Mouse (Mus musculus) CH12.LX (cell line): ENCODE data around the gene Sar1b. TPM values are rescaled to one million over a fixed set of nuclear protein-coding genes. Genes with fewer than 3 reads are reported as not detected.
A peak's percentile ranks its signal among the peaks of the same experiment; 100 is the strongest.

Experiments
- DNase-seq: peaks from one replicate; pipeline ENCODE4 v3.0.0-alpha.2; 2013; ENCODE audit errors: extremely low read depth
- H3K27ac ChIP-seq: 2 replicates; pipeline ENCODE4 v1.5.1; 2012; ENCODE audit warnings: low read depth, mild to moderate bottlenecking, control low read depth, moderate library complexity; ENCODE audit not compliant: insufficient read depth
- H3K27me3 ChIP-seq: replicated peaks from 2 replicates; pipeline ENCODE3; 2012; ENCODE audit warnings: inconsistent platforms
- H3K36me3 ChIP-seq, 2 experiments: replicated peaks in 1 of 2; 2 replicates each; pipeline versions ENCODE3 to v1.6.1; 2012; ENCODE audit warnings: inconsistent platforms in 1 of 2, low read length in 1 of 2, mild to moderate bottlenecking in 1 of 2, mixed read lengths in 1 of 2, moderate library complexity in 1 of 2; ENCODE audit not compliant: control insufficient read depth in 1 of 2, insufficient read depth in 1 of 2
- H3K4me1 ChIP-seq, 2 experiments: 2 replicates each; pipeline ENCODE4 v1.6.1; 2012; ENCODE audit warnings: inconsistent platforms in 1 of 2, moderate library complexity in 1 of 2; ENCODE audit not compliant: insufficient read depth in 2 of 2, control insufficient read depth in 1 of 2
- H3K4me2 ChIP-seq: 2 replicates; pipeline ENCODE4 v1.6.1; 2012; ENCODE audit warnings: low read depth, mild to moderate bottlenecking, control low read depth; ENCODE audit not compliant: poor library complexity, insufficient read depth, severe bottlenecking
- H3K4me3 ChIP-seq, 3 experiments: fragments of 150-350 bp in 1 of 3; sonication (generic) in 1 of 3; replicated peaks in 1 of 3; 2 replicates each; pipeline versions ENCODE3 to v1.5.1; 2011 to 2012; ENCODE audit warnings: low read depth in 2 of 3, low read length in 2 of 3, mild to moderate bottlenecking in 2 of 3, moderate library complexity in 2 of 3, control low read depth in 1 of 3, improper control_type of control experiment in 1 of 3, inconsistent platforms in 1 of 3, mixed read lengths in 1 of 3; ENCODE audit not compliant: poor library complexity in 1 of 3
- H3K79me2 ChIP-seq: replicated peaks from 2 replicates; pipeline ENCODE4 v1.6.1; 2012; ENCODE audit warnings: mild to moderate bottlenecking, moderate library complexity; ENCODE audit not compliant: control insufficient read depth, poor library complexity, insufficient read depth, severe bottlenecking; ENCODE audit errors: extremely low read depth
- H3K9ac ChIP-seq: 2 replicates; pipeline ENCODE4 v1.6.1; 2012; ENCODE audit warnings: low read depth, mild to moderate bottlenecking, control low read depth, moderate library complexity; ENCODE audit not compliant: insufficient read depth
- H3K9me3 ChIP-seq: replicated peaks from 2 replicates; pipeline ENCODE3; 2012; ENCODE audit warnings: low read length, inconsistent platforms, mixed read lengths
- CTCF ChIP-seq, 2 experiments: IDR thresholded peaks in 1 of 2; conservative IDR thresholded peaks in 1 of 2; 2 replicates each; pipeline ENCODE4 v1.5.1; 2011 to 2012; ENCODE audit warnings: low read depth in 2 of 2, low read length in 2 of 2, improper control_type of control experiment in 1 of 2, inconsistent platforms in 1 of 2, mild to moderate bottlenecking in 1 of 2, moderate library complexity in 1 of 2
- E2F4 ChIP-seq: IDR thresholded peaks from 2 replicates; pipeline ENCODE4 v1.6.1; 2011; ENCODE audit warnings: low read depth, low read length, improper control_type of control experiment; ENCODE audit not compliant: insufficient replicate concordance
- ELF1 ChIP-seq: IDR thresholded peaks from 2 replicates; pipeline ENCODE4 v1.6.1; 2014; ENCODE audit warnings: low read depth, mild to moderate bottlenecking, inconsistent platforms, low read length, improper control_type of control experiment
- EP300 ChIP-seq: IDR thresholded peaks from 2 replicates; pipeline ENCODE4 v1.6.1; 2011; ENCODE audit warnings: low read length, improper control_type of control experiment
- HCFC1 ChIP-seq: IDR thresholded peaks from 2 replicates; pipeline ENCODE4 v1.6.1; 2012; ENCODE audit warnings: low read depth, mild to moderate bottlenecking, inconsistent platforms, low read length, improper control_type of control experiment
- MAFK ChIP-seq: IDR thresholded peaks from 2 replicates; pipeline ENCODE4 v1.6.1; 2011; ENCODE audit warnings: low read length, improper control_type of control experiment; ENCODE audit not compliant: insufficient replicate concordance
- MEF2A ChIP-seq: IDR thresholded peaks from 2 replicates; pipeline ENCODE4 v1.6.1; 2014; ENCODE audit warnings: low read depth, mild to moderate bottlenecking, inconsistent platforms, low read length, improper control_type of control experiment, borderline replicate concordance
- NELFE ChIP-seq: IDR thresholded peaks from 2 replicates; pipeline ENCODE4 v1.6.1; 2011; ENCODE audit warnings: low read depth, low read length, improper control_type of control experiment
- NRF1 ChIP-seq: IDR thresholded peaks from 2 replicates; pipeline ENCODE4 v1.6.1; 2014; ENCODE audit warnings: low read depth, mild to moderate bottlenecking, inconsistent platforms, low read length, improper control_type of control experiment, moderate library complexity
- POLR2A ChIP-seq: IDR thresholded peaks from 2 replicates; pipeline ENCODE4 v1.6.1; 2011; ENCODE audit warnings: low read depth, mild to moderate bottlenecking, improper control_type of control experiment, low read length
- RCOR1 ChIP-seq: conservative IDR thresholded peaks from 2 replicates; pipeline ENCODE4 v1.6.1; 2012; ENCODE audit warnings: low read depth, mild to moderate bottlenecking, inconsistent platforms, low read length, improper control_type of control experiment
- SMC3 ChIP-seq: IDR thresholded peaks from 2 replicates; pipeline ENCODE4 v1.6.1; 2011; ENCODE audit warnings: low read depth, low read length, improper control_type of control experiment
- TBP ChIP-seq: conservative IDR thresholded peaks from 2 replicates; pipeline ENCODE4 v1.6.1; 2011; ENCODE audit warnings: low read depth, low read length, improper control_type of control experiment
- TCF12 ChIP-seq: IDR thresholded peaks from 2 replicates; pipeline ENCODE4 v1.6.1; 2014; ENCODE audit warnings: low read depth, mild to moderate bottlenecking, inconsistent platforms, low read length, improper control_type of control experiment
- UBTF ChIP-seq: IDR thresholded peaks from 2 replicates; pipeline ENCODE4 v1.6.1; 2012; ENCODE audit warnings: low read depth, mild to moderate bottlenecking, inconsistent platforms, low read length, improper control_type of control experiment, moderate library complexity
- ZC3H11A ChIP-seq: IDR thresholded peaks from 2 replicates; pipeline ENCODE4 v1.6.1; 2012; ENCODE audit warnings: low read depth, mild to moderate bottlenecking, inconsistent platforms, low read length, improper control_type of control experiment
- ZMIZ1 ChIP-seq: IDR thresholded peaks from 2 replicates; pipeline ENCODE4 v1.6.1; 2012; ENCODE audit warnings: low read depth, mild to moderate bottlenecking, inconsistent platforms, low read length, improper control_type of control experiment
- ZNF384 ChIP-seq: IDR thresholded peaks from 2 replicates; pipeline ENCODE4 v1.6.1; 2012; ENCODE audit warnings: low read depth, low read length, improper control_type of control experiment, inconsistent platforms
- dilution Hi-C: fragments of 300-500 bp; cut with MboI; formaldehyde crosslinking; loops from 2 replicates; pipeline ENCODE4 v1.14.3; 2020; ENCODE audit warnings: low sequenced_read_pairs; ENCODE audit not compliant: extremely low pct_unique_long_range_greater_than_20kb, extremely low pct_ligation_motif_present
- in situ Hi-C: fragments of 300-500 bp; cut with MboI; formaldehyde crosslinking; loops from 3 replicates; pipeline ENCODE4 v1.14.3; 2019; ENCODE audit warnings: low sequenced_read_pairs, low pct_ligation_motif_present, low pct_unique_long_range_greater_than_20kb, mixed read lengths
- polyA plus RNA-seq: library from polyadenylated mRNA; unstranded; fragments of >175 nt; gene quantifications from 2 replicates; pipeline ENCODE4 v1.2.1, GENCODE M21; 2012; ENCODE audit warnings: low read depth; ENCODE audit not compliant: insufficient read length
- total RNA-seq, 2 experiments: library from RNA; depleted of rRNA; stranded (reverse); fragments of 300-350 nt in 1 of 2; fragments of >200 nt in 1 of 2; gene quantifications; 2 replicates each; pipeline ENCODE4 v1.2.3; 2012 to 2014

Sar1b gene
- total and polyA plus RNA-seq, 3 experiments = 79.3 to 258 (median 171) TPM

GRCm38 (mm10) chr11:51763955-51764354, 468 bp downstream of the Sar1b start:
- no peak for DNase-seq
- Histone ChIP-seq H3K27ac (no peak overlapping the region), H3K36me3 (peaks cover 0 to 27% of the 10 kb centered on the region in 2 experiments)
- TF ChIP-seq EP300 (no peak), TBP (no peak), E2F4 (no peak), MAFK (no peak), CTCF (conservative IDR thresholded peaks at IDR 0.05 in 1 of 2, IDR thresholded peaks at IDR 0.05 in 1 of 2; ENCODE audit: low read depth in 2 of 2, low read length in 2 of 2) (no peak), SMC3 (no peak), TCF12 (no peak), RCOR1 (no peak), ZC3H11A (no peak)
- TF ChIP-seq, all 38 proteins: peak for 0
- Histone ChIP-seq H3K79me2 (peaks cover 46% of the 10 kb centered on the region), H3K9ac (peak overlapping the region; percentile 89), H3K4me1 (peaks cover 17 to 69% of the 10 kb centered on the region in 2 experiments), H3K9me3 (no peaks in the 10 kb centered on the region), H3K4me3 (peak overlapping the region; percentile 80 to 100 (median 93)), H3K4me2 (peak overlapping the region; percentile 100), H3K27me3 (no peaks in the 10 kb centered on the region)
- dilution Hi-C loops = no loop called here
- in situ Hi-C loops = no loop called here

GRCm38 (mm10) chr11:51764816-51765215, 1.3 kb downstream of the Sar1b start:
- no peak for DNase-seq
- in situ Hi-C loops = no loop called here
- Histone ChIP-seq H3K4me3 (peak overlapping the region; percentile 80 to 100 (median 93)), H3K4me2 (peak overlapping the region; percentile 100), H3K79me2 (peaks cover 54% of the 10 kb centered on the region), H3K27ac (no peak overlapping the region), H3K4me1 (peaks cover 14 to 62% of the 10 kb centered on the region in 2 experiments), H3K9me3 (no peaks in the 10 kb centered on the region), H3K36me3 (peaks cover 0 to 33% of the 10 kb centered on the region in 2 experiments), H3K9ac (peak overlapping the region; percentile 89; the same call in 1 of the 2 replicates), H3K27me3 (no peaks in the 10 kb centered on the region)
- dilution Hi-C loops = no loop called here
- TF ChIP-seq ELF1 (no peak), NRF1 (no peak), MEF2A (no peak), UBTF (no peak), ZMIZ1 (no peak), POLR2A (no peak), HCFC1 (no peak), NELFE (no peak), ZNF384 (no peak), TCF12 (no peak)
